Mouse (Mus musculus) thymus, postnatal 0 days (tissue): Measurements from ENCODE around the gene Cfl1. TPM values are rescaled to one million over a fixed set of nuclear protein-coding genes. Genes with fewer than 3 reads are reported as not detected.

Source experiments
- DNase-seq: peaks from one replicate; pipeline ENCODE4 v3.0.0-alpha.2; 2015; ENCODE audit warnings: low spot score
- polyA plus RNA-seq: library from polyadenylated mRNA; unstranded; fragments of >200 nt; fragmentation: Nextera tagmentation; extraction: Ambion mirVana; gene quantifications from 2 replicates; pipeline ENCODE4 v1.2.1, GENCODE M21; 2015

The Cfl1 gene
- polyA plus RNA-seq, 1 experiment from 2014 or later = 3,590 TPM

GRCm38 (mm10) chr19:5463791-5464562 lies 26.3 kb upstream of the Cfl1 start:
- peak; percentile 80 for DNase-seq

DNA sequence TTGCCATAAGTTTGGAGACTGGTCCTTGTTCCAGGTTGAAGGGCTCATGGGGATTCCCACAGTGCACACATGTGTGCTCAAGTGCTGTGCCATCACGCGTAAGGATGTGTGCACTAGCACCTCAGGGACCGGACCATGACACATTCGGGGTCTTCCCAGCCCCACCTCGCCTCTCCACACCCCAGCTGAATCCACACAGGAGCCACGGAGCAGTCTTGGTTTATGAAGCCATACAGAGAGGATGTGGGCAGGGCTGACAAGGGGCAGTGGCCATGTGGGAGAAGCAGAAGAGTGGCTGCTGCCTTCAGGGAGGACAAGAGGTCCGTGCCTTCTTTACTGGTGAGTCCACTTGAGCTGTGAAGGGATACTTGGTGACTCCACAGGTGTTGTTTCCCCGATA lies 25.2 kb upstream of the Cfl1 start:
- DNase-seq = no peak

- DNase-seq = no peak
Measured at GRCm38 (mm10) chr19:5466916-5467500, 23.2 kb upstream of the Cfl1 start.

DNA sequence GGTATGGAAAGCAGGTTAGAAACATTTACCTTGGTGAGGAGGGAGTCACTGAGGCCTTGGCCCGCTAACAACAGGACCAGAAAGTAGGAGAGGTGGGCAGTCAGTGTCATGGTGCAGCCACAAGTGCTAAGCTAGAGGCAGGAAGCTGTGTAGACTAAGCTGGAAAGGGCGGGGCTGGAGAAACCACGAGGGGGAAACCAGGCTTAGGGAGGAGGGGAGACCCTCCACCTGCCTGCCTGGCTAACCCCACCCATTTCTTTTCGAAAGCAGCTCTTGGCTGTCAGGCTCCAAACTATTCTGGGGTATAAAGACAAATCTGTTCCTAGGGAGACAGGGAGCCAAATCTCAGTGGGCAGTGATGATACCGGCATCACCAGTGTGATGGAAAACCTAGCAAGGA lies 21.9 kb upstream of the Cfl1 start, which contains the start of gene Ctsw:
Ctsw (minus strand) TSS at position 134 of the 400 bp plus-strand sequence.
- peak; percentile 80 for DNase-seq

- no peak for DNase-seq
Measured at GRCm38 (mm10) chr19:5471846-5472245, 18.4 kb upstream of the Cfl1 start.

GRCm38 (mm10) chr19:5472857-5473256 lies 17.4 kb upstream of the Cfl1 start:
- DNase-seq = no peak

DNA sequence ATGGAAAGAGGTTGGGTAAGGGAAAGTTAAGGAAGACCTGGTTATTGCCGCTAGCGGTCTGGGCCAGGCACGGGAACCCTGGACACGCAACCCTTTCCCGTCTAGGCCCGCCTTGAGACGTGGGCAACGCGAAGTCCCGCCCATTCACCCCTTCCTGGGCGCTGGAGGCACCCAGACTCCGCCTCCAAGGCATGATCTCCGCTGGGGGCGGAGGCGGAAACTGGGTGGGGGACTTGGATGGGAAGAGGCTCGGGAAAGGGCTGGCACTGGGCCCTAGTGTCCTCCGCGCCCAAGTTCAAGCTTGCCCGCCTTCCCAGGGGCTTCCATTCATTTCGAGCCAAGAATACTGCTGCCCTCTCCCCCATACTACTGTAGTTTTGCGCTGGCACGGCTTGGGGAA lies 16.5 kb upstream of the Cfl1 start, which contains the start of gene Efemp2:
Efemp2 (plus strand) TSS at position 235 of the 400 bp plus-strand sequence.
- peak; percentile 75 for DNase-seq

DNA sequence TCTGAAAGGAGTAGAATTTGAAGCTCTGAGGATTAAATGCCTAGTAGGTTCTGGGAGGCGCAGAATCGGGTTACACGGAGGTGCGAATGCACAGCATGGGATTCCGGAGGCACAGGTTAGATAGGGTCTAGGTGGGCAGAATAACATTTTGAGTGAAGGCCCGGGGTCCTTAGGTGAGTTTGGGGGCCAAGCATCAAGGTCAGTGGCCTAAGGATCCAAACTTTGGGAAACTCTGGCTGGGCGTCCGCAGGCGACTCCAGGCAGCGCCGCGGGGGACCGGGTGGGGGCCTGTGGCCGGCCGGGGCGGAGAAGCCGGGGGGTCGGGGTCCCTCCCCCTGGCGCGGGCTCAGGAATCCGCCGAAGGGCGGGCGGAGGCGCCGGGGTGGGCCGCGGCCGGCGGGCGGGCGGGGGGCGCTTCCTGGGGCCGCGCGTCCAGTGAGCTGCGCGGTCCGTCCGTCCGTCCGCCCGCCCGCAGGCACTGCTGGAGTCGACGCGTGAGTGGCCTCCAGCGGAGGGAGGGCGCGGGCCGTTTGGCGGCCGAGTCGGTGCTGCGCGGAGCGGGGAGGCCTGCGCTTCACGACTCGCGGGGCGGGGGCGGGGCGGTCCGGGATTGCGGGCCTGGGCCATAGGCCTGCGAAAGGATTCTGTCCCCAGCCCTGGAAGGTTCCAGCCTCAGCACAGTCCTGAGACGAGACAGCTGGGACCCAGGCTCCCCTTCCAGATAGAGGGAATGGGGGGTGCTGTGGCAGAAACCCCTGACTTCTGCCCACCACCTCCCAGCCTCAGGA lies 15.8 kb upstream of the Cfl1 start:
- no peak for DNase-seq

- no peak for DNase-seq
Measured at GRCm38 (mm10) chr19:5475069-5475714, 15.1 kb upstream of the Cfl1 start.

GRCm38 (mm10) chr19:5477004-5477667 lies 13.1 kb upstream of the Cfl1 start:
- peak; percentile 30 for DNase-seq

DNA sequence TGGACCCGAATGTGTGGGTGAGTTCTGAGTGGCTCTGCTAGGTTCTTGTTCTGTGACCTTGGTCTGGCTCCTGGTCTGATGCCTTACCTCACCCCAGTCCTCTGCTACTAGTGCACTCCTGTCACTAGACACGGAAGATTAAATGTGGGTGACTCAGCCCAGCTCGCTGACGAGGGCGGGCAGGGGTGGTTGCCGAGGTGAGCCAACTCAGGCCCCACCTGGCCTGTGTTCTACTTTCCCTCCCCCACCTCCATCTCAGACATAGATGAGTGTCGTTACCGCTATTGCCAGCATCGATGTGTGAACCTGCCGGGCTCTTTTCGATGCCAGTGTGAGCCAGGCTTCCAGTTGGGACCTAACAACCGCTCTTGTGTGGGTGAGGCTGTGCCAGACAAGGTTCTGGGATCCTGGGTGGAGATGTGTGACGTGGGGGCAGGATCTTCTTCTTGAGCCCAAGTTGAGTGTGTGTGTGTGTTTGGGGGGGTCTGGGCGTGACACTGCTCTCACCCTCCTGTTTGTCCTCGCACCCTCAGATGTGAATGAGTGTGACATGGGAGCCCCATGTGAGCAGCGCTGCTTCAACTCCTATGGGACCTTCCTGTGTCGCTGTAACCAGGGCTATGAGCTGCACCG lies 12.5 kb upstream of the Cfl1 start:
- DNase-seq = no peak

- DNase-seq = no peak
Measured at GRCm38 (mm10) chr19:5480016-5480415, 10.2 kb upstream of the Cfl1 start.

DNA sequence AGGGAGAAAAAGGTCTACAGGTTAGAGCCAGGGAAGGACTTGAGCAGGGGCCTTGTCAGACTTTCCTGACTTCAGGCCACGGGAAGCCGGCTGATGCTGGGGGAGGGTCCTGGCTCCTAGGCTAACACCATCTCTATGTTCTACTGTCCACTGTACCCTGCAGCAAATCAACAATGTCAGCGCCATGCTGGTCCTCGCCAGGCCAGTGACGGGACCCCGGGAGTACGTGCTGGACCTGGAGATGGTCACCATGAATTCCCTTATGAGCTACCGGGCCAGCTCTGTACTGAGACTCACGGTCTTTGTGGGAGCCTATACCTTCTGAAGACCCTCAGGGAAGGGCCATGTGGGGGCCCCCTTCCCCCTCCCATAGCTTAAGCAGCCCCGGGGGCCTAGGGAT lies 8.9 kb upstream of the Cfl1 start:
- DNase-seq = no peak

DNA sequence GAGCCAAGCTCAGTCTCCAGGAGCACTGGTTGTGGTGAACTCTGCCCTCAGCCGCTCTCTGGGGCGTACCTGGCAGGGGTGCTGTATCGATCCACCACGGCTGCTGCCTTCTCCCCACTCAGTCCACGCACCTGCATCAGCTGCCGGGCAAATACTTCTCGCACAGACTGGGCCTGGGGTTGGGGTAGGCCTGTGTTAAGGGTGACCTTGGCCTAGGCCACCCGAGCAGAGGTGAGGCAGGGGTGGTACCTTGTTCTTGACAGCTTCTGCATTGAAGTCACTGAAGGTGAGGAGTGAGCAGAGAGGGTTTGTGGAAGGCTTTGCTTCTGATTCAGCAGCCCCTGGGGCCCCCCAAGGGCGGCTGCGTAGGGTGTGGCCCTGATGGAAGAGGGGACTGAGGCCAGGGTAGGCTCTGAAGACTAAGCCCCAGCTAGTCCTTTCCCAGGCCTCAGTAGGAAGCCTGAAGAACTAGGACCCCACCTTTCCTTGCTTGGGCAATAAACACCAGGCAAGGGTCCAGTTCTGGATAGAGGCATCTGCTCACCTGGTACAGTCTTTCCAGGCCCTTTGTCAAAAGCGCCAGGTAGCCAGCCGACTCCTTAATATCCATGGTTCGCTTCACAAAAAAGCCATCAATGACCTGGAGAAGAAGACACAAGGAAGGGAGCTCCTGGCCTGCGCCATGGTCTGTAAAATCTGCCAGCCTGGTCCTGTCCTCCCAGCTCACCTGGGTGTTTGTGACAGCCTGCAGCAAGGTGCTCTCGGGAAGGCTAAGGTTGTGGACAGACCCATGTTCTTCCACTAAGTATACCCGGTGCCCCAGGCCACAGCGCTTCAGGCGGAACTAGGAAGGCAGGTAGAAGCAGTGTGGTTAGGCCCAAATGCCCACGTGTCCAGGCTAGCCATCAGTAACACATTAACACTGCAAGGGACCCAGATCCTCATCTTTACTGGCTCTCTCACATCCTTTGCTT lies 6.6 kb upstream of the Cfl1 start:
- no peak for DNase-seq

DNA sequence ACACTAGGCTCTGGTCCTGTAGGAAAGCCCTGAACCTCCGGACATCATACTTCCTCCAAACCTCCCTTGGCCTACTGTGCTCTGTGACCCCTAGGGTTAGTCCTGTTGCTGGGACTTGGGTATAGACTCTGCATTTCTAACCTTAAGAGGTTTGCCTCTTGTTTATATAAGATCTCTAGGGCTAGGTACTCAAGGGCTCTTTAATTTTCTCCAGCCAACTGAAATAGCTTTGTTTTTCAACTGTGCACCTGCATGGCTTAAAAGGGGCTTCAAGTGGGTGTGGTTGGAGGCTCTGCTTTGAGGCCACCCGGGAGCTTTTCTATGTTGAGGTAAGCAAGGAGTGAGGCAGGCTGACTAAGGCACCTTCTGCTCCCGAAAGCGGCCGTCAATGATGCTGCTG lies 5.8 kb upstream of the Cfl1 start:
- DNase-seq = peak; percentile 38

DNA sequence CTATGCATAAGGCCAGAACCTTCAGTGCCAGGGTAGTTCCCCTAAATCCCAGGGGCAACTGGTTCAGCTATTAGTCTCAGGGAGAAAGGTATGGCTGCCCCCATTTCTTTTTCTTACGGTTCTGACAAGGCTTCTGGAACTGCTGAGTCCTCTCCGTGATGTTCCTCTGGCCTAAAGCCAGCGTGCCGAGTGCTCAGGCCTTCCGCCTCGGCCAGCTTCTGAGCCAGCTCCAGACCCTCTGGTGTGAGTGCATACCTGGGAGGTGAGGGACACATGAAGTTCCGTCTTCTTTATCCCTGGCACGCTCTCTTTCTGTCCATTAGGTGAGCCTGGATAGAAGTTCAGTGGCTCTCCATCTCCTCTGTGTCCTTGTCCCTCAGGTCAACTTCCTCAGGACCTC lies 4.9 kb upstream of the Cfl1 start:
- DNase-seq = no peak

- no peak for DNase-seq
Measured at GRCm38 (mm10) chr19:5485821-5486220, 4.4 kb upstream of the Cfl1 start.

DNA sequence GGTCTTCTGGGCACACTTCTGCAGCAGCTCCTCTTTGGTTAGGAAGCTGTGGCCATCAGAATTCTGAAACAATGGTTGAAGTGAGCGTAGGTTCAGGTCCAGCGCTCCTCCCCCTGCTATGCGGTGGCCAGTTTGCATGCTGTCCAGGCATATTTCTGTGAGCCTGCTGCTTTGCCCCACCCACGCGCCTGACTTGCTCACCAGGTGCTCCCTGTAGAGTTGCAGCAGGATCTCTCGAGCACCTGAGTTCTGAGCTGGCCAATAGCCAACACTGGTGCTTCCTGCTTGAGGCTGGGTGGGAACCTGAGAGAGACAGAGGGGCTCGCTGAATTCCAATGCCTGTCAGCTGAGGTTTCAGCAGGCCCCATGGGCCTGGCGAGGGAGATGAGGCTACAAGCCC lies 4.0 kb upstream of the Cfl1 start:
- DNase-seq = no peak

- DNase-seq = no peak
Measured at GRCm38 (mm10) chr19:5486771-5487170, 3.5 kb upstream of the Cfl1 start.
